Mouse (Mus musculus) embryonic facial prominence, embryonic 14.5 days (tissue): Measurements from ENCODE around the gene Tcl1. TPM values are rescaled to one million over a fixed set of nuclear protein-coding genes. Genes with fewer than 3 reads are reported as not detected.

Experiments used
- ATAC-seq: fragments of 200-750 bp; cut with Nextera tagmentation; 2 replicates; pipeline ENCODE4 v1.8.0; 2017; ENCODE audit warnings: low read depth, moderate number of reproducible peaks, moderate TSS enrichment
- DNase-seq: peaks from one replicate; pipeline ENCODE4 v3.0.0-alpha.2; 2015; ENCODE audit warnings: low spot score
- H3K27ac ChIP-seq: fragments of 300-500 bp; sonication (generic); replicated peaks from 2 replicates; pipeline ENCODE4 v1.5.1; 2014; ENCODE audit warnings: low read depth, mild to moderate bottlenecking, low read length, moderate library complexity
- H3K27me3 ChIP-seq: fragments of 300-500 bp; sonication (generic); replicated peaks from 2 replicates; pipeline ENCODE4 v1.6.1; 2014; ENCODE audit warnings: low read length; ENCODE audit not compliant: control insufficient read depth, insufficient read depth
- H3K36me3 ChIP-seq: fragments of 300-500 bp; sonication (generic); 2 replicates; pipeline ENCODE4 v1.6.1; 2014; ENCODE audit warnings: low read length, mixed read lengths; ENCODE audit not compliant: control insufficient read depth, insufficient read depth
- H3K4me1 ChIP-seq: fragments of 300-500 bp; sonication (generic); 2 replicates; pipeline ENCODE4 v1.6.1; 2014; ENCODE audit warnings: antibody characterized with exemption, low read length; ENCODE audit not compliant: control insufficient read depth, insufficient read depth
- H3K4me2 ChIP-seq: fragments of 300-500 bp; sonication (generic); 2 replicates; pipeline ENCODE4 v1.6.1; 2014; ENCODE audit warnings: low read depth, mild to moderate bottlenecking, low read length, moderate library complexity, mixed read lengths
- H3K4me3 ChIP-seq: fragments of 300-500 bp; sonication (generic); 2 replicates; pipeline ENCODE4 v1.5.1; 2014; ENCODE audit warnings: low read depth, mild to moderate bottlenecking, low read length
- H3K9ac ChIP-seq: fragments of 300-500 bp; sonication (generic); 2 replicates; pipeline ENCODE4 v1.6.1; 2014; ENCODE audit warnings: low read depth, mild to moderate bottlenecking, low read length, moderate library complexity, mixed read lengths
- H3K9me3 ChIP-seq: fragments of 300-500 bp; sonication (generic); 2 replicates; pipeline ENCODE4 v1.6.1; 2016; ENCODE audit warnings: low read length; ENCODE audit not compliant: control insufficient read depth
- whole genome bisulfite sequencing: fragments of 180-500 bp; shearing (Covaris S2); extraction: QIAGEN DNeasy Blood & Tissue Kit; methylation state at CpG from one replicate; pipeline ENCODE4 v1.1.7; 2014; 5-methylcytosine and 5-hydroxymethylcytosine counted together
- polyA plus RNA-seq: library from polyadenylated mRNA; unstranded; fragments of >200 nt; fragmentation: Nextera tagmentation; extraction: Ambion mirVana; gene quantifications from 2 replicates; pipeline ENCODE4 v1.2.1, GENCODE M21; 2014

Tcl1 gene
- polyA plus RNA-seq, result not detected in 2 replicates

GRCm38 (mm10) chr12:105222601-105223319 is at the start of gene Tcl1:
Gene Tcl1, minus strand, starts transcription at chr12:105222793.
- Histone ChIP-seq H3K4me1 (no peaks in the 10 kb centered on the region), H3K36me3 (no peaks in the 10 kb centered on the region), H3K9ac (no peak within 1 kb of the TSS), H3K9me3 (no peaks in the 10 kb centered on the region), H3K4me3 (no peak within 1 kb of the TSS), H3K27me3 (no peaks in the 10 kb centered on the region), H3K4me2 (no peak within 1 kb of the TSS), H3K27ac (no peak within 1 kb of the TSS)
- ATAC-seq (no peak), DNase-seq (no peak)
- 91% methylated on average over 22 of the region's 22 CpGs for WGBS

GRCm38 (mm10) chr12:105271016-105271965 is 48.7 kb upstream of the Tcl1 start:
- no peak for DNase-seq
- Histone ChIP-seq H3K9ac (no peak overlapping the region), H3K9me3 (no peaks in the 10 kb centered on the region), H3K27ac (no peak overlapping the region), H3K4me3 (no peak overlapping the region), H3K27me3 (no peaks in the 10 kb centered on the region), H3K4me1 (no peaks in the 10 kb centered on the region), H3K36me3 (no peaks in the 10 kb centered on the region), H3K4me2 (no peak overlapping the region)
- WGBS, result 59% methylated on average over 17 of the region's 17 CpGs
- ATAC-seq, result no peak

- H3K9ac ChIP-seq, result no peak overlapping the region
- no peaks in the 10 kb centered on the region for H3K9me3 ChIP-seq
- no peaks in the 10 kb centered on the region for H3K27me3 ChIP-seq
- H3K27ac ChIP-seq, result no peak overlapping the region
- ATAC-seq (no peak), DNase-seq (no peak)
- H3K4me1 ChIP-seq, result no peaks in the 10 kb centered on the region
- no peak overlapping the region for H3K4me3 ChIP-seq
- 78% methylated on average over 5 of the region's 5 CpGs for WGBS
- H3K4me2 ChIP-seq, result no peak overlapping the region
- H3K36me3 ChIP-seq, result no peaks in the 10 kb centered on the region
Measured at GRCm38 (mm10) chr12:105267076-105267475, 44.5 kb upstream of the Tcl1 start.

- no peaks in the 10 kb centered on the region for H3K4me1 ChIP-seq
- no peak overlapping the region for H3K9ac ChIP-seq
- no peak overlapping the region for H3K4me3 ChIP-seq
- H3K27me3 ChIP-seq, result no peaks in the 10 kb centered on the region
- DNase-seq (peak; percentile 76), ATAC-seq (no peak)
- 6% methylated on average over 3 of the region's 3 CpGs for WGBS
- no peaks in the 10 kb centered on the region for H3K36me3 ChIP-seq
- no peak overlapping the region for H3K27ac ChIP-seq
- H3K9me3 ChIP-seq, result no peaks in the 10 kb centered on the region
- H3K4me2 ChIP-seq, result no peak overlapping the region
Measured at GRCm38 (mm10) chr12:105266096-105266495, 43.5 kb upstream of the Tcl1 start.

- Histone ChIP-seq H3K27ac (no peak overlapping the region), H3K9me3 (no peaks in the 10 kb centered on the region), H3K27me3 (no peaks in the 10 kb centered on the region), H3K36me3 (no peaks in the 10 kb centered on the region), H3K4me3 (no peak overlapping the region), H3K4me2 (no peak overlapping the region), H3K4me1 (no peaks in the 10 kb centered on the region), H3K9ac (no peak overlapping the region)
- WGBS, result 42% methylated on average over 4 of the region's 4 CpGs
- no peak for ATAC-seq
- no peak for DNase-seq
Measured at GRCm38 (mm10) chr12:105259221-105259620, 36.6 kb upstream of the Tcl1 start.

GRCm38 (mm10) chr12:105258787-105259186 is 36.2 kb upstream of the Tcl1 start:
- no peaks in the 10 kb centered on the region for H3K9me3 ChIP-seq
- no peak for ATAC-seq
- H3K27ac ChIP-seq, result no peak overlapping the region
- DNase-seq, result no peak
- H3K9ac ChIP-seq, result no peak overlapping the region
- no peak overlapping the region for H3K4me3 ChIP-seq
- H3K36me3 ChIP-seq, result no peaks in the 10 kb centered on the region
- no peaks in the 10 kb centered on the region for H3K4me1 ChIP-seq
- H3K4me2 ChIP-seq, result no peak overlapping the region
- H3K27me3 ChIP-seq, result no peaks in the 10 kb centered on the region
- 6% methylated on average over 9 of the region's 9 CpGs for WGBS

GRCm38 (mm10) chr12:105253796-105254195 is 31.2 kb upstream of the Tcl1 start:
- no peaks in the 10 kb centered on the region for H3K36me3 ChIP-seq
- ATAC-seq, result no peak
- WGBS, result 90% methylated on average over 3 of the region's 3 CpGs

GRCm38 (mm10) chr12:105248763-105249233 is 26.2 kb upstream of the Tcl1 start:
- Histone ChIP-seq H3K27ac (no peak overlapping the region), H3K9ac (no peak overlapping the region), H3K4me2 (peak overlapping the region; percentile 29; the same call in 1 of the 2 replicates), H3K36me3 (no peaks in the 10 kb centered on the region), H3K9me3 (no peaks in the 10 kb centered on the region), H3K27me3 (no peaks in the 10 kb centered on the region), H3K4me3 (no peak overlapping the region), H3K4me1 (peaks cover 6% of the 10 kb centered on the region; the same call in 1 of the 2 replicates)
- peak; percentile 43 for DNase-seq
- 7% methylated on average over 8 of the region's 9 CpGs for WGBS
- peak; percentile 44; the same call in 1 of the 2 replicates for ATAC-seq

More at GRCm38 (mm10) chr12:105253796-105254195, 31.2 kb upstream of the Tcl1 start:
- no peak for DNase-seq
- Histone ChIP-seq H3K27ac (no peak overlapping the region), H3K27me3 (no peaks in the 10 kb centered on the region), H3K4me1 (peaks cover 3% of the 10 kb centered on the region; the same call in 1 of the 2 replicates), H3K4me2 (no peak overlapping the region), H3K9me3 (no peaks in the 10 kb centered on the region), H3K9ac (no peak overlapping the region), H3K4me3 (no peak overlapping the region)
